Mouse (Mus musculus) midbrain, embryonic 14.5 days (tissue): ENCODE results near the gene Aif1. TPM values are rescaled to one million over a fixed set of nuclear protein-coding genes. Genes with fewer than 3 reads are reported as not detected.

Source experiments
- ATAC-seq: fragments of 200-750 bp; cut with Nextera tagmentation; 2 replicates; pipeline ENCODE4 v1.8.0; 2017; ENCODE audit warnings: moderate number of reproducible peaks, moderate library complexity; ENCODE audit not compliant: low FRiP score, low TSS enrichment
- DNase-seq: peaks from one replicate; pipeline ENCODE4 v3.0.0-alpha.2; 2015
- H3K27ac ChIP-seq: fragments of 300-500 bp; sonication (generic); replicated peaks from 2 replicates; pipeline ENCODE4 v1.5.1; 2014; ENCODE audit warnings: mild to moderate bottlenecking, low read depth, low read length, moderate library complexity
- H3K27me3 ChIP-seq: fragments of 300-500 bp; sonication (generic); 2 replicates; pipeline ENCODE4 v1.6.1; 2014; ENCODE audit warnings: low read length, control low read depth, mixed read lengths; ENCODE audit not compliant: control insufficient read depth, insufficient read depth
- H3K36me3 ChIP-seq: fragments of 300-500 bp; sonication (generic); 2 replicates; pipeline ENCODE4 v1.6.1; 2014; ENCODE audit warnings: low read length, control low read depth; ENCODE audit not compliant: control insufficient read depth, insufficient read depth
- H3K4me1 ChIP-seq: fragments of 300-500 bp; sonication (generic); 2 replicates; pipeline ENCODE4 v1.6.1; 2014; ENCODE audit warnings: mild to moderate bottlenecking, antibody characterized with exemption, low read length, control low read depth; ENCODE audit not compliant: control insufficient read depth, insufficient read depth
- H3K4me2 ChIP-seq: fragments of 300-500 bp; sonication (generic); 2 replicates; pipeline ENCODE4 v1.6.1; 2014; ENCODE audit warnings: mild to moderate bottlenecking, low read length, moderate library complexity
- H3K4me3 ChIP-seq: fragments of 300-500 bp; sonication (generic); replicated peaks from 2 replicates; pipeline ENCODE4 v1.5.1; 2014; ENCODE audit warnings: low read depth, low read length
- H3K9ac ChIP-seq: fragments of 300-500 bp; sonication (generic); replicated peaks from 2 replicates; pipeline ENCODE4 v1.6.1; 2014; ENCODE audit warnings: mild to moderate bottlenecking, low read length, moderate library complexity
- H3K9me3 ChIP-seq: fragments of 300-500 bp; sonication (generic); 2 replicates; pipeline ENCODE4 v1.6.1; 2016; ENCODE audit warnings: low read length, control low read depth, mixed read lengths; ENCODE audit not compliant: control insufficient read depth
- WGBS: fragments of 180-500 bp; shearing (Covaris S2); extraction: QIAGEN DNeasy Blood & Tissue Kit; methylation state at CpG from one replicate; pipeline ENCODE4 v1.1.7; 2014; 5-methylcytosine and 5-hydroxymethylcytosine counted together
- polyA plus RNA-seq: library from polyadenylated mRNA; unstranded; fragments of >200 nt; fragmentation: Nextera tagmentation; extraction: Ambion mirVana; gene quantifications from 2 replicates; pipeline ENCODE4 v1.2.1, GENCODE M21; 2014

The Aif1 gene
- polyA plus RNA-seq, 1 experiment from 2014 or later: 8.8 TPM

DNA sequence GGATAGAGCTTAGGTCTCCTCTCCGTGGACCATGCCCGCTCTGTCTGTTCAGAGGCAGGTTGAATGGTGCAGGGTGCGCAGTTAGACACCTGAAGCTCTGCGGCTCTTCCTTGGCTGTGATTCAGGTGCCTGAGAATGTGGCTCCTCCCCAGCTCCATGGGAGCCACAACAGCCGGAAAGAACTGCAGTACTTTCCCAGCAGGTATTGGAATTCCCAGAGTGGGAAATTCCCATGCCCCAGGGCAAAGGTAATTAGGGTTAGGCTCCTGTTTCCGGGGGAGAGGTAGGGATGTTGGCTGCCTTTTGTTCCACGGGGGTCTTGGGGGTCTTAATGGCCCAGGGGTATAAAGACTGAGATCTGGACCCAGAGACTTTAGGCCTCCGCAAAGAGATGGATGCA, 23.1 kb upstream of the Aif1 start:
- peaks cover 29% of the 10 kb centered on the region for H3K27me3 ChIP-seq
- H3K4me3 ChIP-seq: no peak overlapping the region
- DNase-seq (no peak), ATAC-seq (no peak)
- no peaks in the 10 kb centered on the region for H3K36me3 ChIP-seq
- H3K4me2 ChIP-seq: no peak overlapping the region
- H3K9me3 ChIP-seq: no peaks in the 10 kb centered on the region
- no peak overlapping the region for H3K9ac ChIP-seq
- WGBS: 40% methylated on average over 8 of the region's 8 CpGs
- peaks cover 6% of the 10 kb centered on the region; the same call in 1 of the 2 replicates for H3K4me1 ChIP-seq
- no peak overlapping the region for H3K27ac ChIP-seq

DNA sequence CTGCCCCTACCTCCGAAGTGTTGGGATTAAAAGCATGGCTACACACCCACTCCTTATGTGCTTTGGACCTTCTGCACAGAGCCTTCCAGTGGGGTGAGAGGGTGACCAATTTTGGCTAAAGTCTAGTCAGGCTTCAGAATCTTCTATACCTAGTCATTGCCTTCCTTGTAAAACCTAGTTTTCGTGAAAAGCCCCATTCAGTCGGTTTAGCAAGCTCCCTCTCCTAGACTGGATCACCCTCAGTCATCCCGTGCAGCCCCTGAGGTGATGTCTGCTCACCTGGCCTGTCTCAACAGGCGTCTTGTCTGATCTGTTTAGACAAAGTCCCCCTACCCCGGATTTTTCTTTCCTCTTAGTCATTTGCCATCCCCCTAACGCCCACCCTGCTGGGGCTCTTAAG, 22.2 kb upstream of the Aif1 start:
- no peak for DNase-seq
- Histone ChIP-seq H3K4me1 (peaks cover 6% of the 10 kb centered on the region; the same call in 1 of the 2 replicates), H3K27me3 (peaks cover 29% of the 10 kb centered on the region), H3K4me3 (no peak overlapping the region), H3K9me3 (no peaks in the 10 kb centered on the region), H3K4me2 (no peak overlapping the region), H3K27ac (no peak overlapping the region), H3K9ac (no peak overlapping the region), H3K36me3 (no peaks in the 10 kb centered on the region)
- WGBS: 68% methylated on average over 7 of the region's 7 CpGs
- no peak for ATAC-seq

DNA sequence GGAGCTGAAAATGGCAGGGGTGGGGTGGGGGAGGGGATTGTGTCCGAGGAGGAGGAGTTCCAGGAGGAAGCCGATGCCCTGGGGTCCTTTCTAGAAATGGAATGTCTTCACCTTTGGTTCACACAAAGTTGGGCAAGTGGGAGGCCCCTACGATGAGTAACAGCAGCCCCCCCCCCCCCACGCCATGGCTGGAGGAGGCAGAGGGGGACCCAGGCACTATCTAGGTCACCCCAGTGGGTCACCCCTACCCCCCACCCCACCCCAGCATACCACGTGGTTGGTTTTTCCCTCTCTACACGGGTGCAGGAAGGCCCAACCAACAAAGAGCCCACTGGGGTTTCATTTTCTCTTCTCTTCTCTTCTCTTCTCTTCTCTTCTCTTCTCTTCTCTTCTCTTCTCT, 21.3 kb upstream of the Aif1 start:
- DNase-seq (no peak), ATAC-seq (no peak)
- H3K9ac ChIP-seq: no peak overlapping the region
- H3K36me3 ChIP-seq: no peaks in the 10 kb centered on the region
- no peaks in the 10 kb centered on the region for H3K9me3 ChIP-seq
- H3K27ac ChIP-seq: no peak overlapping the region
- peaks cover 6% of the 10 kb centered on the region; the same call in 1 of the 2 replicates for H3K4me1 ChIP-seq
- H3K27me3 ChIP-seq: peaks cover 29% of the 10 kb centered on the region
- no peak overlapping the region for H3K4me2 ChIP-seq
- H3K4me3 ChIP-seq: no peak overlapping the region
- WGBS: 46% methylated on average over 6 of the region's 6 CpGs

DNA sequence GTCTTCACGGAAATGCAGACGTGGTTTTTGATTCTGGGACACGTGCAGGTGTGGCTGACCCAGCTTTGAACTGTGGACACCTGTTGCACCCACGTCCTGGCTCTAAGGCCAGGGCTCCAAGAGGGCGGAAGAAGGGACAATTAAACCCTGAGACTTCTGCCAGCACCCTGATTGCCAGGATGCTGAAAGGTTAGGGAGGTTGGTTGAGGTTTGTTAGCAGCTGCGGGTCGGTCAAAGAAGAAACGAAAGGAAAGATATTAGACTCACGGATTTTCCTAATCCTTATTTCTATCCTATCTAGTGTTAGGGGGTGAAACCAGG, 20.4 kb upstream of the Aif1 start:
- Histone ChIP-seq H3K9me3 (no peaks in the 10 kb centered on the region), H3K9ac (no peak overlapping the region; the same call in 1 of the 2 replicates), H3K36me3 (no peaks in the 10 kb centered on the region), H3K27ac (no peak overlapping the region), H3K4me2 (peak overlapping the region; percentile 62), H3K4me3 (peak overlapping the region; percentile 30), H3K27me3 (peaks cover 29% of the 10 kb centered on the region), H3K4me1 (peaks cover 6% of the 10 kb centered on the region; the same call in 1 of the 2 replicates)
- DNase-seq (no peak), ATAC-seq (no peak)
- 41% methylated on average over 9 of the region's 9 CpGs for WGBS

DNA sequence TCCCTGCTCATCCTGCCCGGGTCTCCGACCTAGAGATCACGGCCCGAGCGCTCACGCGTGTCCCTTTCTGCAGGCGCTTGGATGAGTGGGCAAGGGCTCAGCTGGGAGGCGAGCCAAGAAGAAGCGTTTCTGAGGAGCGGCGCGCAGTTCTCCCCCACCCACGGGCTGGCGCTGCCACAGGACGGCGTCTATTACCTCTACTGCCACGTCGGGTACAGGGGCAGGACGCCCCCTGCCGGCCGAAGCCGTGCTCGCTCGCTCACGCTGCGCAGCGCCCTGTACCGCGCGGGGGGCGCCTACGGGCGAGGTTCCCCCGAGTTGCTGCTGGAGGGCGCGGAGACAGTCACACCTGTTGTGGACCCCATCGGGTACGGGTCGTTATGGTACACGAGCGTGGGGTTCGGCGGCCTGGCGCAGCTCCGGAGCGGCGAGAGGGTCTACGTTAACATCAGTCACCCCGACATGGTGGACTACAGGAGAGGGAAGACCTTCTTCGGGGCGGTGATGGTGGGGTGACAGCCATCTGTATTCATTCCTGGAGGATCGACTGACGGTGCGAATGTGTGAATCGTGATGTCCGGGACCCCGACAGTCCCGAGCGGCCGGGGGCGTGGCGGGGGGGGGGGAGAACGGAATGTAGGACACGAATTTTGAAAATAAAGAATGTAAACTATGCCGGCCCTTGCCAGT, 19.9 kb upstream of the Aif1 start:
- Histone ChIP-seq H3K9me3 (no peaks in the 10 kb centered on the region), H3K4me2 (peak overlapping the region; percentile 62), H3K9ac (peak overlapping the region; percentile 42; the same call in 1 of the 2 replicates), H3K4me3 (peak overlapping the region; percentile 30), H3K36me3 (no peaks in the 10 kb centered on the region), H3K27ac (no peak overlapping the region), H3K27me3 (peaks cover 29% of the 10 kb centered on the region), H3K4me1 (peaks cover 6% of the 10 kb centered on the region; the same call in 1 of the 2 replicates)
- WGBS: 1% methylated on average over 66 of the region's 66 CpGs
- peak; percentile 84 for DNase-seq
- peak; percentile 71 for ATAC-seq

DNA sequence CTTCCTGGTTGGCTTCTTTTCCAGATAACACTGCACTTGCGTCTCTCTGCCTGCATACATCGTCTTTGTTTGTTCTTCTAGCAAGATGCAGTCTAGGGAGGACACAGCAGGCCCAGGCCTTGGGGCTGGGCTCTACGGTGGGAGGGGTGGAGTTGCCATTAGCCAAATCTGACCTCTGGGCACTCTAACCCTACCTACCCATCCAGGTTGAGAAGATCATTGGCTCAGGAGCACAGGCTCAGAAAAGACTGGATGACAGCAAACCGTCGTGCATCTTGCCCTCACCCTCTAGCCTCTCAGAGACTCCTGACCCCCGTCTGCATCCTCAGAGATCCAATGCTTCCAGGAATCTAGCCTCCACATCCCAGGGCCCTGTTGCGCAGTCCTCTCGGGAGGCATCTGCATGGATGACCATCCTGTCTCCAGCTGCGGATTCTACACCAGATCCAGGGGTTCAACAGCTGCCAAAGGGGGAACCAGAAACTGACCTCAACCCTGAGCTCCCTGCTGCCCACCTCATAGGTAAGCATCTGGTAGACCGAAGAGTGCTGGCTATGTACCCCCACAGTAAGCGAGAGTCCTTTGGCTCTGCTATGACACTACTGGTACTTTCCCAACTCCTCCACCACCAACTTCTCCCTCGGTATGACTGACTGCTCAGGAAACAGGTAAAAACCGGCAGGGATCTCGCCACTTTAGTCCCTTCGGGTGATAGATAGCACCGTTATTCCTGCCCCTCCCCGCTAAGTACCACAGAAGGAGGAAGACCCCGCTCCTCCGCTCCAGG, 19.2 kb upstream of the Aif1 start:
- peak overlapping the region; percentile 42; the same call in 1 of the 2 replicates for H3K9ac ChIP-seq
- no peak for ATAC-seq
- no peaks in the 10 kb centered on the region for H3K9me3 ChIP-seq
- H3K4me2 ChIP-seq: peak overlapping the region; percentile 62
- H3K4me1 ChIP-seq: peaks cover 6% of the 10 kb centered on the region; the same call in 1 of the 2 replicates
- no peak for DNase-seq
- H3K4me3 ChIP-seq: peak overlapping the region; percentile 30
- no peak overlapping the region for H3K27ac ChIP-seq
- H3K36me3 ChIP-seq: no peaks in the 10 kb centered on the region
- 46% methylated on average over 19 of the region's 19 CpGs for WGBS
- peaks cover 29% of the 10 kb centered on the region for H3K27me3 ChIP-seq

DNA sequence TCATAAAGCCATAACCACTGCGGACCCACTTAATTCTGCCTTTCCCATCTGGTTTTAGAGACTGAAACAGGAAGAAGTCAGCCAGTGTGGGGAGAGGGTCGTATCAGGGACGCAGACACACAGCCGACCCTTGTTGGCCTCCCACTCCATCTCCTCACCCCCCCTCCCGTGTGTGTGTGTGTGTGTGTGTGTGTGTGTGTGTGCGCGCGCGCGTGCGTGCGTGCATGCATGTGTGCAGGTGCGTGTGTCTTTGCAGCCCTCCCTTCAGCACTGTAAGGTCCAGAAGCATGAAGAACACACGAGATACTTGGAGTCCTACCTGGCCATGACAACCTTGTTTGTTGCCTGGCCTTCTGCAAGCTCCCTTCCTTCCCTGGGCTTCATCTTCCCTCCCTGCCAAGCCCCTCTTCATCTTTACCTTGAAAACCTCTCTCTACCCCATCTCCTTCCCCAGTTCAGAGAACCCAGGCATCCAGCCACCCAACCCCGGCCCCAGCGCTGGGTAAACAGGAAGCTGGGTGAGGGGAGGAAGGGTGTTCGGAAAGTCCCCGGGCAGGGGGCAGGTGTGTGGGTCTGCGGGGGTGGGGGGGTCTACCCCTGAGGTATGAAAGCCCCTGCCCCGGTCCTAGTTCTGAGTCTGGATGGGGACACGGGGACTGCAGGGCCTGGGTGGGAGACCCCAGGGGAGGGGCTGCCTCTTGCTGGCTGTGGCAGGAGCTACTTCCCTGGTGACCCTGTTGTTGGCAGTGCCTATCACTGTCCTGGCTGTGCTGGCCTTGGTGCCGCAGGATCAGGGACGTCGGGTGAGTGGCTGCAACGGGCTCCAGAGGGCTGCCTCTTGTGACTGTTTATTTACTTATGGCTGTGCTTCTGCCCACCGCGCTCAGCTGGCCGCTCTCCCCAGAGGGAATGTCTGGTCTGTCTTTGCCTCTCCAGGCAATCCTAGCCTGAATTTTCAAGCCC, 18.3 kb upstream of the Aif1 start, which contains the start of gene Ltb:
Gene Ltb, plus strand, starts transcription at position 559 of the 963 bp plus-strand sequence.
- Histone ChIP-seq H3K9me3 (no peaks in the 10 kb centered on the region), H3K36me3 (no peaks in the 10 kb centered on the region), H3K9ac (peak within 1 kb of the TSS; percentile 42; the same call in 1 of the 2 replicates), H3K4me3 (no peak within 1 kb of the TSS), H3K27ac (no peak within 1 kb of the TSS), H3K4me2 (peak within 1 kb of the TSS; percentile 62), H3K27me3 (peaks cover 29% of the 10 kb centered on the region), H3K4me1 (peaks cover 6% of the 10 kb centered on the region; the same call in 1 of the 2 replicates)
- DNase-seq: no peak
- no peak for ATAC-seq
- 74% methylated on average over 28 of the region's 28 CpGs for WGBS

DNA sequence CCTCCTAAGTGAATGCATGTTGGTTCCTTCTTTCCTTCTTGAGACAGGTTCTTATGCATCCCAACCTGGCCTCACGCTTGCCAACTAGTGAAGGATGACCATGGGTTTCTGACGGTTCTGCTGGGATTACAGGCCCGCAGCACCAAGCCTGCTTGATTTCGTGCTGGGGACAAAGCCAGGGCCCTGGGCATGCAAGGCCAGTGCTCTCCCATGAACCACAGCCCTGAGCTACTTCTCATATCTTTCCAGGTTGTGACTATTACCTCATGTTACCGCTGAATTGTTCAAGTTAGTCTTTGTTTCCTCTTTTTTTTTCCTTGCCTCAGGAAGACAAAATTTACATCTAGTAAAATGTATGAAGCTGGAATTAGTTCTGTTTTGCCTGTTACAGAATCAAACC, 17.1 kb upstream of the Aif1 start:
- H3K27ac ChIP-seq: no peak overlapping the region
- 86% methylated on average over 5 of the region's 5 CpGs for WGBS
- H3K4me3 ChIP-seq: no peak overlapping the region
- H3K4me1 ChIP-seq: peaks cover 6% of the 10 kb centered on the region; the same call in 1 of the 2 replicates
- peaks cover 29% of the 10 kb centered on the region for H3K27me3 ChIP-seq
- H3K9ac ChIP-seq: no peak overlapping the region
- no peaks in the 10 kb centered on the region for H3K36me3 ChIP-seq
- H3K9me3 ChIP-seq: no peaks in the 10 kb centered on the region
- H3K4me2 ChIP-seq: no peak overlapping the region
- no peak for ATAC-seq
- no peak for DNase-seq
